9 mouse cellular contexts compared by ENCODE assay signal in genomic region chr2:91927826-91928533, GRCm38 (mm10). TPM values are rescaled to one million over a fixed set of nuclear protein-coding genes. Genes with fewer than 3 reads are reported as not detected.
DNase-seq lines count a peak whose midpoint lies in the region; ATAC-seq and TF ChIP-seq lines count a peak whose summit lies in the region.
"Had no signal": no experiment of that assay in that cellular context is flagged by ENCODE, and none has a peak within 500 bp of the region (broad histone marks: within the 10 kb centered on the region; RNA-seq: fewer than 3 reads in every experiment).

No protein-coding gene starts in this region.

- no peak overlapping the region for H3K4me2 ChIP-seq in forebrain, embryonic 15.5 days (replicated peaks)
- H3K4me2 ChIP-seq in forebrain, embryonic 14.5 days (ENCODE audit: low read length), result 0 out of 2 replicates have a peak overlapping the region, but pooled peaks have one; percentile 2
- peak overlapping the region; percentile 22; the same call in 1 of the 2 replicates for H3K4me2 ChIP-seq in hindbrain, embryonic 12.5 days (replicated peaks)

- peak; percentile 83 for DNase-seq in forebrain, embryonic 10.5 days (ENCODE audit: extremely low spot score, low spot score)
- peak; percentile 64 for DNase-seq in brain, embryonic 14.5 days (ENCODE audit: low read depth)
- peak; percentile 71 for DNase-seq in forebrain, embryonic 14.5 days (ENCODE audit: low spot score)
- peak; percentile 70 to 72 for DNase-seq in layer of hippocampus, postnatal 36 days
- DNase-seq in lung, postnatal 36 days, result peak; percentile 91
- peak; percentile 83 for DNase-seq in right cerebral cortex, postnatal 4 days

- H3K4me3 ChIP-seq in forebrain, embryonic 10.5 days, result peak overlapping the region; percentile 25
- H3K4me3 ChIP-seq in forebrain, embryonic 15.5 days, result no peak overlapping the region
- H3K4me3 ChIP-seq in forebrain, embryonic 14.5 days (ENCODE audit: low read depth, low read length), result no peak overlapping the region
- no peak overlapping the region for H3K4me3 ChIP-seq in hindbrain, embryonic 12.5 days

- TF ChIP-seq CTCF in brain, embryonic 14.5 days (IDR thresholded peaks at IDR 0.05; ENCODE audit: borderline replicate concordance, extremely low read depth, insufficient read depth, insufficient read length), result peak; percentile 63

- H3K4me1 ChIP-seq in forebrain, embryonic 10.5 days, result peaks cover 69% of the 10 kb centered on the region
- H3K4me1 ChIP-seq in forebrain, embryonic 15.5 days, result peaks cover 48% of the 10 kb centered on the region
- H3K4me1 ChIP-seq in forebrain, embryonic 14.5 days (ENCODE audit: control insufficient read depth, insufficient read depth, low read length), result peaks cover 14% of the 10 kb centered on the region
- H3K4me1 ChIP-seq in hindbrain, embryonic 12.5 days, result peaks cover 45% of the 10 kb centered on the region

- peaks cover 44% of the 10 kb centered on the region for H3K27me3 ChIP-seq in forebrain, embryonic 10.5 days (ENCODE audit: poor library complexity, severe bottlenecking)
- peaks cover 18% of the 10 kb centered on the region for H3K27me3 ChIP-seq in forebrain, embryonic 15.5 days
- H3K27me3 ChIP-seq in forebrain, embryonic 14.5 days (replicated peaks; ENCODE audit: control insufficient read depth, insufficient read depth, low read length), result peaks cover 22% of the 10 kb centered on the region
- H3K27me3 ChIP-seq in hindbrain, embryonic 12.5 days, result peaks cover 29% of the 10 kb centered on the region

- 42% methylated on average over 34 of the region's 34 CpGs for WGBS in forebrain, embryonic 10.5 days
- 46% methylated on average over 34 of the region's 34 CpGs for WGBS in forebrain, embryonic 15.5 days
- 45% methylated on average over 34 of the region's 34 CpGs for WGBS in forebrain, embryonic 14.5 days
- WGBS in hindbrain, embryonic 12.5 days, result 41% methylated on average over 34 of the region's 34 CpGs

- H3K27ac ChIP-seq in forebrain, embryonic 10.5 days, result 0 out of 2 replicates have a peak overlapping the region, but pooled peaks have one; percentile 31
- H3K27ac ChIP-seq in forebrain, embryonic 15.5 days (replicated peaks), result no peak overlapping the region
- no peak overlapping the region for H3K27ac ChIP-seq in forebrain, embryonic 14.5 days (ENCODE audit: low read depth, low read length)
- H3K27ac ChIP-seq in hindbrain, embryonic 12.5 days, result no peak overlapping the region
- H3K27ac ChIP-seq: macrophage had no signal

- ATAC-seq in forebrain, embryonic 15.5 days (replicated peaks), result no peak
- no peak for ATAC-seq in forebrain, embryonic 14.5 days
- no peak for ATAC-seq in hindbrain, embryonic 12.5 days (ENCODE audit: low FRiP score)

- TF ChIP-seq POLR2A in brain, embryonic 14.5 days (IDR thresholded peaks at IDR 0.05; ENCODE audit: borderline replicate concordance, extremely low read depth, insufficient read depth, insufficient read length, poor library complexity, severe bottlenecking), result no peak

- no peaks in the 10 kb centered on the region for H3K9me3 ChIP-seq in forebrain, embryonic 10.5 days
- H3K9me3 ChIP-seq in forebrain, embryonic 15.5 days, result no peaks in the 10 kb centered on the region
- no peaks in the 10 kb centered on the region for H3K9me3 ChIP-seq in forebrain, embryonic 14.5 days (replicated peaks; ENCODE audit: control insufficient read depth, low read length)
- no peaks in the 10 kb centered on the region for H3K9me3 ChIP-seq in hindbrain, embryonic 12.5 days (replicated peaks)

- peaks cover 28% of the 10 kb centered on the region for H3K36me3 ChIP-seq in forebrain, embryonic 10.5 days (replicated peaks)
- no peaks in the 10 kb centered on the region for H3K36me3 ChIP-seq in forebrain, embryonic 15.5 days
- H3K36me3 ChIP-seq in forebrain, embryonic 14.5 days (ENCODE audit: control insufficient read depth, insufficient read depth, low read length), result no peaks in the 10 kb centered on the region
- 0 out of 2 replicates have a peak, but pooled peaks cover 5% of the 10 kb centered on the region for H3K36me3 ChIP-seq in hindbrain, embryonic 12.5 days

- H3K9ac ChIP-seq in forebrain, embryonic 15.5 days (replicated peaks), result no peak overlapping the region
- H3K9ac ChIP-seq in forebrain, embryonic 14.5 days (ENCODE audit: low read length), result no peak overlapping the region
- H3K9ac ChIP-seq in hindbrain, embryonic 12.5 days, result no peak overlapping the region

RNA-seq across cellular contexts. Expression of gene Chrm4, which starts 0.9 kb away (rescaled TPM):
- polyA plus RNA-seq in forebrain, embryonic 10.5 days (2016; fragmentation: Nextera tagmentation; extraction: Ambion mirVana), result 0.12 and 0.77 TPM in 2 replicates
- 1.5 and 1.8 TPM in 2 replicates for polyA plus RNA-seq in forebrain, embryonic 15.5 days (2015; fragmentation: Nextera tagmentation; extraction: Ambion mirVana)
- 2.0 and 2.5 TPM in 2 replicates for polyA plus RNA-seq in brain, embryonic 14.5 days (2012; rRNA removed)
- 0.83 and 1.2 TPM in 2 replicates for polyA plus RNA-seq in forebrain, embryonic 14.5 days (2014; fragmentation: Nextera tagmentation; extraction: Ambion mirVana)
- polyA plus RNA-seq in hindbrain, embryonic 12.5 days (2016; fragmentation: Nextera tagmentation; extraction: Ambion mirVana), result 0.77 and 1.0 TPM in 2 replicates
- 10 to 100 TPM; 25.7 to 28.6 TPM for total RNA-seq in layer of hippocampus, postnatal 36 days (2021)
- polyA plus RNA-seq: macrophage had no signal

RNA-seq across cellular contexts. Expression of gene Mdk, which starts 4.1 kb away (rescaled TPM):
- 1,773 and 1,865 TPM in 2 replicates for polyA plus RNA-seq in forebrain, embryonic 10.5 days (2016; fragmentation: Nextera tagmentation; extraction: Ambion mirVana)
- polyA plus RNA-seq in forebrain, embryonic 15.5 days (2015; fragmentation: Nextera tagmentation; extraction: Ambion mirVana), result 347 and 357 TPM in 2 replicates
- 198 and 297 TPM in 2 replicates for polyA plus RNA-seq in brain, embryonic 14.5 days (2012; rRNA removed)
- 349 and 462 TPM in 2 replicates for polyA plus RNA-seq in forebrain, embryonic 14.5 days (2014; fragmentation: Nextera tagmentation; extraction: Ambion mirVana)
- 904 and 962 TPM in 2 replicates for polyA plus RNA-seq in hindbrain, embryonic 12.5 days (2016; fragmentation: Nextera tagmentation; extraction: Ambion mirVana)
- 10 to 100 TPM; 25.4 to 29.4 TPM for total RNA-seq in layer of hippocampus, postnatal 36 days (2021)

RNA-seq across cellular contexts. Expression of gene Gm9821, which starts 17.5 kb away (rescaled TPM):
- polyA plus RNA-seq in forebrain, embryonic 10.5 days (2016; fragmentation: Nextera tagmentation; extraction: Ambion mirVana), result 0.44 and 0.52 TPM in 2 replicates
- 0.15 and 0.32 TPM in 2 replicates for polyA plus RNA-seq in forebrain, embryonic 15.5 days (2015; fragmentation: Nextera tagmentation; extraction: Ambion mirVana)
- not detected in 2 replicates for polyA plus RNA-seq in brain, embryonic 14.5 days (2012; rRNA removed)
- polyA plus RNA-seq in forebrain, embryonic 14.5 days (2014; fragmentation: Nextera tagmentation; extraction: Ambion mirVana), result 0.20 and 0.30 TPM in 2 replicates
- 0.50 and 0.57 TPM in 2 replicates for polyA plus RNA-seq in hindbrain, embryonic 12.5 days (2016; fragmentation: Nextera tagmentation; extraction: Ambion mirVana)
- not detected for total RNA-seq in layer of hippocampus, postnatal 36 days (2021)

RNA-seq across cellular contexts. Expression of gene Dgkz, which starts 47.7 kb away (rescaled TPM):
- 35.1 and 39.1 TPM in 2 replicates for polyA plus RNA-seq in forebrain, embryonic 10.5 days (2016; fragmentation: Nextera tagmentation; extraction: Ambion mirVana)
- 27.6 and 28.2 TPM in 2 replicates for polyA plus RNA-seq in forebrain, embryonic 15.5 days (2015; fragmentation: Nextera tagmentation; extraction: Ambion mirVana)
- polyA plus RNA-seq in brain, embryonic 14.5 days (2012; rRNA removed), result 89.7 and 102 TPM in 2 replicates
- 26.7 and 29.1 TPM in 2 replicates for polyA plus RNA-seq in forebrain, embryonic 14.5 days (2014; fragmentation: Nextera tagmentation; extraction: Ambion mirVana)
- polyA plus RNA-seq in hindbrain, embryonic 12.5 days (2016; fragmentation: Nextera tagmentation; extraction: Ambion mirVana), result 30.9 and 31.9 TPM in 2 replicates
- total RNA-seq in layer of hippocampus, postnatal 36 days (2021), result 100 to 1,000 TPM; 500 to 531 TPM
